Mouse (Mus musculus) megakaryocyte, embryonic 14.5 days (primary cell): ENCODE data around the gene Map3k21. TPM values are rescaled to one million over a fixed set of nuclear protein-coding genes. Genes with fewer than 3 reads are reported as not detected.

Experiments
- H3K27me3 ChIP-seq: replicated peaks from 2 replicates; pipeline ENCODE3; 2012; ENCODE audit warnings: inconsistent platforms
- H3K36me3 ChIP-seq: replicated peaks from 2 replicates; pipeline ENCODE3; 2012; ENCODE audit warnings: low read length, inconsistent platforms, mixed read lengths
- H3K4me1 ChIP-seq: 2 replicates; pipeline ENCODE4 v1.6.1; 2012; ENCODE audit warnings: inconsistent platforms
- H3K4me3 ChIP-seq: replicated peaks from 2 replicates; pipeline ENCODE3; 2012; ENCODE audit warnings: moderate library complexity, mild to moderate bottlenecking, inconsistent platforms
- H3K9me3 ChIP-seq: 2 replicates; pipeline ENCODE4 v1.6.1; 2012; ENCODE audit warnings: inconsistent platforms
- FLI1 ChIP-seq: IDR thresholded peaks from 2 replicates; pipeline ENCODE4 v1.6.1; 2012; ENCODE audit warnings: low read length, inconsistent platforms, mixed read lengths
- GATA1 ChIP-seq: IDR thresholded peaks from 3 replicates; pipeline ENCODE4 v1.6.1; 2012; ENCODE audit warnings: mixed read lengths, low read length, inconsistent platforms, borderline replicate concordance
- polyA plus RNA-seq: library from polyadenylated mRNA; stranded (reverse); fragments of >175 nt; gene quantifications from 2 replicates; pipeline ENCODE4 v1.2.3, GENCODE M21; 2012; ENCODE audit warnings: low replicate concordance; ENCODE audit not compliant: insufficient read depth

The Map3k21 gene
- polyA plus RNA-seq, 1 experiment = not detected

DNA sequence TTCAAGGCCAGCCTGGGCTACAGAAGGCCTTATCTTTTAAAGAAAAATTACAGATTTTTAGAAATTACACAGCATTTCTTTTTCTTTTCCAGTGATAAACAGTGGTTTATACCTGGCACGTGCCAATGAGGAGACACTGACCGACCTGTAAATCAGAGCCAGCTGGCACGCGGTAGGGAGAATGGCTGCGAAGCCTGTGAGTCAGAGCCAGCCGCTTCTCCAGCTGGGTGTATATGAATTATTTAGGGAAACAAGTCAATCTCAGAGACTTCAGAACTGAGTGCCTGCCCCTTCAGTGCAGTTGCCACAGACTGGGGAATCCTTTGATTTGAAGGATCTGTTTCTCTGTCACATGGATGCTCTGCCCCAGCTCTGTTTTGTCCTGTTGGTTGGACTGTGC, 21.6 kb downstream of the Map3k21 start:
- TF ChIP-seq FLI1 = no peak
- H3K4me3 ChIP-seq = no peak overlapping the region
- no peaks in the 10 kb centered on the region; the same call in 1 of the 2 replicates for H3K4me1 ChIP-seq
- no peaks in the 10 kb centered on the region for H3K36me3 ChIP-seq
- H3K27me3 ChIP-seq = peaks cover 6% of the 10 kb centered on the region
- no peaks in the 10 kb centered on the region for H3K9me3 ChIP-seq

DNA sequence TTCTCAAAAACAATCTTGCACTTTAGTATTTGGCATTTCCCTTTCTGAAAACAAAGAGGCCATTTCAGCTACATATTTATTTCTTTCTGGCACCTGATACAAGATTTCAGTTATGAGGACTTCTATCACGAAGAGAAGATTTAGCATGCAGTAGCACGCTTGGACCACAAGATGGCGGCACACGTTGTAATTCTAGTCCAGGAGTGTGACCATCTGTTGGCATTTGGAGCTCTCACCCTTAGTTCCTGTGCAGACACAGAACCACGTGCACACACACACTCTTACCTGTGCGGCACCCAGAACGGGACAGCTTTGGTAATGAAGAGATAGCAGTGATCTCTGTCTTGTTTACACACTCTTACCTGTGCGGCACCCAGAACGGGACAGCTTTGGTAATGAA, 25.4 kb downstream of the Map3k21 start:
- no peaks in the 10 kb centered on the region for H3K4me1 ChIP-seq
- no peak overlapping the region for H3K4me3 ChIP-seq
- TF ChIP-seq GATA1 = no peak
- TF ChIP-seq FLI1 = no peak
- no peaks in the 10 kb centered on the region for H3K9me3 ChIP-seq
- H3K27me3 ChIP-seq = peaks cover 6% of the 10 kb centered on the region
- H3K36me3 ChIP-seq = no peaks in the 10 kb centered on the region

DNA sequence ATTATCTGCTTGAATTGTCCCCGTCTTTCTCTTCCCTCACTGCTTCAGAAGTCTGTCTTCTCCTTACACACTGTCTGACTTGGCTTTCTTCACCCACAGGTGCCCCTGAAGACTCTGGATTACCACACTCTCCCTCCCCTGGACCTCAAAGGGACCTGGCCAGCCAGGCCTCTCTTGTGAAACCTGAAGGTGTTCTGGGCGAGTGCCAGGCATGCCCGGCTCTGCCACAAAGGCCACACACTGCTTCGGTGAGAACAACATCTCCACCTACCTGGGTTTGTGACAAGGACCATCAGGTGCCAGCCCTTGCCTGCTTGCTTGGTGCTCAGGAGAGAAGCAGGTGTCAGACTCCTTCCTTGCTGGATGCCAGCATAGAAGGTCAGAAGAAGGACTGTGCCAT, 34.3 kb downstream of the Map3k21 start:
- TF ChIP-seq GATA1 = no peak
- no peak for TF ChIP-seq FLI1
- H3K36me3 ChIP-seq = no peaks in the 10 kb centered on the region
- H3K4me1 ChIP-seq = no peaks in the 10 kb centered on the region
- no peaks in the 10 kb centered on the region for H3K27me3 ChIP-seq
- no peak overlapping the region for H3K4me3 ChIP-seq
- H3K9me3 ChIP-seq = peaks cover 10% of the 10 kb centered on the region; the same call in 1 of the 2 replicates

GRCm38 (mm10) chr8:125948696-125949308, 38.6 kb downstream of the Map3k21 start:
- Histone ChIP-seq H3K4me3 (no peak overlapping the region), H3K9me3 (peaks cover 10% of the 10 kb centered on the region; the same call in 1 of the 2 replicates), H3K27me3 (peaks cover 11% of the 10 kb centered on the region), H3K4me1 (no peaks in the 10 kb centered on the region), H3K36me3 (no peaks in the 10 kb centered on the region)
- TF ChIP-seq FLI1 (no peak), GATA1 (no peak)

DNA sequence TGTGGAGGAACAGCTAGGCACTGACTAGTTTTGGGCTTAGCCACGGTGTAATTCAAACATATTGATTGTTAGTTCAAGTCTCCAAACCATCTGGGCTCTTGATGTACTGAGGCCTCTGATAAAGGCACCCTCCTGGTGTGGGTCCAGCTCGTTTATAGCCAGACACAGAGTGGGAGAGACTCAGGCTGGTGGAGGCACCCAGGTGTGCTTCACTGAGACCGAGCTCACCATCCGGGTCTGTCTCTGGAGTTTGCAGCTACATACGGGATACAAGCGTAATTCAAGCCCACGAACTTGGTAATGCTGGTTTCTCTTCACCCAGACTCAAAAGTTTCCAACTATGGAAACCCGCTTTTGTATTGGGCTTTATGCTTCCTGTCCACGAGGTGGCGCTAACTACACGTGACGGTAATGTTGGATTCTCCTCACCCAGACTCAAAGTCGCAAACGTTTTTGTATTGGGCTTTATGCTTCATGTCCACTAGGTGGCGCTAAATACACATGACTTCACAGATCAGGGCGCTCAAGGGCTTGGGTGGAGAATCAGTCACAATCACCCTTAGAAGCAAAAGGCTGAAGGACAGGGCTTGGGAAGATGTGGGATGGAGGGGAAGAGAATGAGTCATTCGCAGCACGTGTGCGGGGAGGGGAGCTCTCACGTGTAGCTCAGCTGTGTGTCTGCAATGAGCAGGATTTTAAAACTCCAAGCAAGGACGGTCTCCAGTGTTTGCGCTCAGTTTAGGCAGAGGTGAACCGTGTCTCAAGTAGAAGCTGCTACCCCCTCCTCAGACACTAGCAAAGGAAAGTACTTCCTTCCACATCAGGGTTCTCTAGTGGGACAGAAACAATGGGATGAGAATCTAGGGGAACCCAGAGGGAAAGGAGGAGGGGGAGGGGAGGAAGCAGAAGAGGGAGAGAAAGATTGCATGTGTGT, 40.0 kb downstream of the Map3k21 start:
- H3K9me3 ChIP-seq = 0 out of 2 replicates have a peak, but pooled peaks cover 5% of the 10 kb centered on the region

DNA sequence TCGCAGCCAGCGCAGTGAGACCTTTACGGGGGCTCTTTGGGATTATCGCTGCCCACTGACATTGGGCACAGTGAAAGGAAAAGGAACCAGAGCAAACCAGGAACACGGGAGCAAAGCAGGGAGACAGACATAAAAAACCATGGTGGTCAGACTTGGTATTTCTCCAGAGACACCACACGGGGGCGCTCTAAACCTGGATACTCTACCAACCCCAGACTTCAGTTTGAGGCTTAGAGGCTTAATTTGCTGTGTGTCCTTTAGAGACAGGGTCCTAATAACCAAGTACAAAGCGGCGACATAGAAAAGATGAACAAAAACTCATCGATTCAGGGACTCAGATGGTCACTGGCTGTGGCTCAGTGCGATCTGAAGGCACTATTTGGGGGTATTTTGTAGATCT, 45.4 kb downstream of the Map3k21 start:
- TF ChIP-seq FLI1 = no peak
- TF ChIP-seq GATA1 = no peak
- H3K4me3 ChIP-seq = no peak overlapping the region
- no peaks in the 10 kb centered on the region for H3K4me1 ChIP-seq
- H3K36me3 ChIP-seq = no peaks in the 10 kb centered on the region
- peaks cover 11% of the 10 kb centered on the region for H3K27me3 ChIP-seq
- peaks cover 5% of the 10 kb centered on the region for H3K9me3 ChIP-seq

More for the DNA sequence above, 40.0 kb downstream of the Map3k21 start:
- H3K27me3 ChIP-seq = peaks cover 11% of the 10 kb centered on the region
- no peak overlapping the region for H3K4me3 ChIP-seq
- no peaks in the 10 kb centered on the region for H3K4me1 ChIP-seq
- TF ChIP-seq FLI1 (no peak), GATA1 (no peak)
- no peaks in the 10 kb centered on the region for H3K36me3 ChIP-seq

GRCm38 (mm10) chr8:125956796-125957195, 46.5 kb downstream of the Map3k21 start:
- Histone ChIP-seq H3K9me3 (peaks cover 14% of the 10 kb centered on the region), H3K27me3 (peaks cover 4% of the 10 kb centered on the region), H3K4me3 (no peak overlapping the region), H3K4me1 (no peaks in the 10 kb centered on the region), H3K36me3 (no peaks in the 10 kb centered on the region)
- no peak for TF ChIP-seq FLI1
- TF ChIP-seq GATA1 = no peak

GRCm38 (mm10) chr8:125957226-125957993, 47.2 kb downstream of the Map3k21 start:
- Histone ChIP-seq H3K27me3 (peaks cover 4% of the 10 kb centered on the region), H3K9me3 (peaks cover 14% of the 10 kb centered on the region), H3K4me3 (no peak overlapping the region), H3K36me3 (no peaks in the 10 kb centered on the region), H3K4me1 (no peaks in the 10 kb centered on the region)
- TF ChIP-seq FLI1 (no peak), GATA1 (no peak)

DNA sequence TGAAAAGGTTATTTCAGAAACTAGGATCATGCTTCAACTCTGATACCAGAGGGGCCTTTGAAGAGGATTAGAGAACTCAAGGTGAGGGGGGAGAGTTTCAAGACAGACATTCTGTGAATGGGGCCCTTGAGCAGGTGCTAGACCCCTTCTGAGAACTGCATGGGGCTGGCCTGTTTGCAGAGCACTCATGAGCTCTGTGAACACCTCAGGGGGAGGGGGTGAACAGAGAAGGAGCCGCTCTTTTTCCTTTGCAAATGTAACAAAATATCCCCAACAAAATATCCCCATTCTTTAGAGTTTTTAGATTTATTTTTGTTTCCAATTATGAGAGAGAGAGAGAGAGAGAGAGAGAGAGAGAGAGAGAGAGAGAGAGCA, 47.7 kb downstream of the Map3k21 start:
- H3K27me3 ChIP-seq = peaks cover 2% of the 10 kb centered on the region
- H3K4me1 ChIP-seq = no peaks in the 10 kb centered on the region
- TF ChIP-seq FLI1 (no peak), GATA1 (no peak)
- peaks cover 14% of the 10 kb centered on the region for H3K9me3 ChIP-seq
- no peak overlapping the region for H3K4me3 ChIP-seq
- H3K36me3 ChIP-seq = no peaks in the 10 kb centered on the region

DNA sequence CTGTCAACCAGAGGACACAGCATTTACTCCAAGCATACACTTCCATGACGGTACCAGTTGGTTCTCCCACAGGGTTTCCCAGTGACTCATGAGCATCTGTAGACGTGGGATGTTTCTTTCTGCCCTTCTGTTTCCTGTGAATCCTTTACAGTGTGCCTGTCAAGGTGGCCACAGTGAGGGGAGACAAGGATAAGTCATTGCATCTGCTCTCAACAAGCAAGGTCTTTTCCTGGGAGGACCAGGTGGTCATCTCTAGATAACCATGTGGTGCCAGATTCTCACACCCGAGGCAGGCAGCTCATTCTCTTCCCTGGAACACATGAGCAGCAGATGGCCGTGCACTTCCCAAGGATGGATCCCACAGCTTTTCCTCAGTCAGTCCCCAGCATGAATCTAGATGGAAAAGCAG, 49.1 kb downstream of the Map3k21 start:
- no peaks in the 10 kb centered on the region for H3K4me1 ChIP-seq
- TF ChIP-seq FLI1 = no peak
- no peak for TF ChIP-seq GATA1
- peaks cover 11% of the 10 kb centered on the region for H3K27me3 ChIP-seq
- H3K4me3 ChIP-seq = no peak overlapping the region
- no peaks in the 10 kb centered on the region for H3K36me3 ChIP-seq
- H3K9me3 ChIP-seq = peaks cover 14% of the 10 kb centered on the region
